Mouse (Mus musculus) testis, adult 2 months (tissue): Measurements from ENCODE around the gene 1700113H08Rik.

ENCODE experiments used
- CTCF ChIP-seq: fragments of 200-500 bp; IDR thresholded peaks from 2 replicates; pipeline ENCODE4 v1.5.1; 2012; ENCODE audit warnings: low read depth, mild to moderate bottlenecking, inconsistent platforms, low read length, moderate library complexity; ENCODE audit not compliant: control insufficient read depth, insufficient read depth, insufficient replicate concordance
- POLR2A ChIP-seq: fragments of 200-500 bp; IDR thresholded peaks from 2 replicates; pipeline ENCODE4 v1.6.1; 2012; ENCODE audit warnings: low read depth, mild to moderate bottlenecking, inconsistent platforms, low read length, moderate library complexity; ENCODE audit not compliant: control insufficient read depth

- TF ChIP-seq POLR2A (no peak), CTCF (peak; percentile 91)
Observed at GRCm38 (mm10) chr10:87024884-87025283, 33.0 kb upstream of the 1700113H08Rik start.
